Mouse (Mus musculus) retina, embryonic 14.5 days (tissue): Measurements from ENCODE around the gene Pglyrp1.

Source experiments
- DNase-seq: peaks from one replicate; pipeline ENCODE4 v3.0.0-alpha.2; 2015; ENCODE audit warnings: low spot score

The Pglyrp1 gene

GRCm38 (mm10) chr7:18927759-18928158 lies 56.6 kb downstream of the Pglyrp1 start:
- DNase-seq: no peak
